Mouse (Mus musculus) left cerebral cortex, postnatal 25 days (tissue): ENCODE measurements around the gene Fbxo47. TPM values are rescaled to one million over a fixed set of nuclear protein-coding genes. Genes with fewer than 3 reads are reported as not detected.
"Not testable (repeated sequence)": the region's sequence is repeated elsewhere in the genome, so short reads cannot be mapped to it uniquely, and the experiment has no call there.

Experiments
- DNase-seq, 2 experiments: peaks; one replicate each; pipeline ENCODE4 v3.0.0; 2022; ENCODE audit warnings: low spot score in 2 of 2, mixed read lengths in 1 of 2
- intact Hi-C: fragments of 180-260 bp; cut with DNase I; formaldehyde crosslinking; loops from one replicate; pipeline ENCODE4 v1.15.1; 2025
- total RNA-seq, 2 experiments: library from RNA; stranded (reverse); gene quantifications; 2 replicates each; pipeline ENCODE4 v1.2.3; 2021

Gene Fbxo47
- total RNA-seq, 2 experiments from 2014 or later: 1.8 to 2.1 TPM

- intact Hi-C loops: no loop called here
- DNase-seq: no peak
Observed at GRCm38 (mm10) chr11:97838779-97839440, 45.0 kb downstream of the Fbxo47 start.

DNA sequence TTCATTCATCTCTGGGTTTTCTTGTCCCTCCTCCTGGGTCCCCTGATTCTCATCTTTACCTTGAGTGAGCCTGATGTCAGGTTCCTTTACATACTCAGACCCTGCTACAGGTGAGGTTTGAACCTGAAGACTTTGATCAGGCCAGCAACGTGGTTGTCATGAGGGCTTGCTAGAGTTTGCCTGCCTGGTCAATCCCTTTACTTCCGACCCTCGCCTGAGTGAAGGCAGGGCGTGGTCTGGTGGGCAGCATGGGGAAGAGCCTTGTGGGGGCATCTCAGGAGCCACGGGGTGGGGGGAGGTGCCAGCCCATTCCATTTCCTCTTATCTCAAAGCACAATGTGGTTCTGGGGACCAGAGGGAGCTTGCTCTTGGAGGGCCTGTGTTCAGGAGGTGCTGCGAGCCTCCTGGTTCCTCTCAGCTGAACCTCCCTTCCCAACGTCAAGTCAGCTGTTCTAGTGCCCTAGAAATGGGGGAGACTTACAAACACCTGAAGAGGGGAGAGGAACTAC lies 46.3 kb downstream of the Fbxo47 start:
- intact Hi-C loops: no loop called here
- DNase-seq: no peak

GRCm38 (mm10) chr11:97837051-97837450 lies 46.9 kb downstream of the Fbxo47 start:
- intact Hi-C loops, DNase-seq: not testable (repeated sequence)

DNA sequence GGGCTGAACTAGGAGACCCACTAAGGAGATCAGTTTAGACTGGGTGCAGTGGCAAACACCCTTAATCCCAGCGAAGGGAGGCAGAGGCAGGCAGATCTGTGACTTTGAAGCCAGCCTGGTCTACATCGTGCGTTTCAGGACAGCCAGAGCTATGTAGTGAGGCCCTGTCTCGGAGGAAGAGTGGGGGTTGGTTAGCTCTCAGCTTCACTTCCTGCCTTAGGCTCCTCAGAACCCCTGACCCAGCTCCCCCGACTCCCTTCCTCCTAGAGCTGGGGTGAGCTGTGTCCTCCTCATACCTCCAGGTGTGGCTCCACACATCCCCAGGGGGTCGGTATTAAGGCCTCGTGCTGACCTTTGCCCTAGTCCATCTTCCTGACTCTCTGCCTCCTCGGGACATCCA lies 47.4 kb downstream of the Fbxo47 start:
- DNase-seq: no peak
- intact Hi-C loops: no loop called here

GRCm38 (mm10) chr11:97833352-97833751 lies 50.6 kb downstream of the Fbxo47 start:
- intact Hi-C loops: no loop called here
- DNase-seq: no peak

- no peak for DNase-seq
- intact Hi-C loops: no loop called here
Observed at GRCm38 (mm10) chr11:97832001-97832400, 52.0 kb downstream of the Fbxo47 start.

DNA sequence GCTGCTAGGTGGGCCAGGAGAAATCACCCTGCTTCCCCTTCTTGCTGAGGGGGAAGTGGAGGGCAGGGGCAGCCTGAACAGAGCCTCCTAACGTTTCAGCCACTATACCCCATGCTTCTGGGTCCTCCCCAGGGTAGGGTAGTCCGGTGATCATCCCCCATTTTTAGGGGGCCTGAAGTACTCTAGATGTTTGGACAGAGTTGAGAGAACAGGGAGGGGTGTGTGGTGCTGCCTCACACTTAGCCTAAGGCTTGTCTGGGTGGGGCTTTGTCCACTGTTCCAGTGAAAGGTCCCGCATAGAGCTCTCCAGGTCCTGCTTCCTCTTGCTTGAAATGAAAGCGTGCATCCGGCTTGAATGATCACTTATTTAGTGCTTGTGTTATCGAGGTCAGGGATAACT lies 53.5 kb downstream of the Fbxo47 start:
- no peak for DNase-seq
- intact Hi-C loops: no loop called here

DNA sequence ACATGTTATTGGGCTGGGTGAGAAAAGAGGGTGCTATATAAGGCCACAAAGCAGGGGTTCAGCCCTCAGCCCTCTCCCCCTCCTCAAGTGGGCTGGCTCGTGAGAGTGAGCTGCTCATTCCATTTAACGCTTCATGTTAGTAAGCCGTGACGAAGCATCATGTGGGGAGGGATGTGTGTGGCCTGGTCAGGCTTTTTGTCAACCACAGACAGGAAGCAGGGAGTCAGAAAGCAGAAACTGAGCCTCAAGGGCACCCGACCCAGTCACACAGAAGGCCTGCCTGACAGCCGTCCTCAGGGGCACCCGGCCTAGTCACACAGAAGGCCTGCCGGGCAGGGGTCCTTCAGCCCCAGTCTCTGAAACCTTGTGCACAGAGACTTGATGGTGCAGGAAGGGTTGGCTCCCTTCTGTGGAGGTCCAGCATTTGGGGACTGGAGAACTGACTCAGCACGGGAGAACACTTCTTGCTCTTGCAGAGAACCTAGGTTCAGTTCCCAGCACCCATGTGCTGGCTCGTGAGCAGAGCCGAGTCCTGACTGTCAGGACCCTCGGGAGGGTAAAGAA lies 54.0 kb downstream of the Fbxo47 start:
- no peak for DNase-seq
- intact Hi-C loops: no loop called here

GRCm38 (mm10) chr11:97829365-97829764 lies 54.6 kb downstream of the Fbxo47 start:
- intact Hi-C loops: no loop called here
- DNase-seq: no peak

DNA sequence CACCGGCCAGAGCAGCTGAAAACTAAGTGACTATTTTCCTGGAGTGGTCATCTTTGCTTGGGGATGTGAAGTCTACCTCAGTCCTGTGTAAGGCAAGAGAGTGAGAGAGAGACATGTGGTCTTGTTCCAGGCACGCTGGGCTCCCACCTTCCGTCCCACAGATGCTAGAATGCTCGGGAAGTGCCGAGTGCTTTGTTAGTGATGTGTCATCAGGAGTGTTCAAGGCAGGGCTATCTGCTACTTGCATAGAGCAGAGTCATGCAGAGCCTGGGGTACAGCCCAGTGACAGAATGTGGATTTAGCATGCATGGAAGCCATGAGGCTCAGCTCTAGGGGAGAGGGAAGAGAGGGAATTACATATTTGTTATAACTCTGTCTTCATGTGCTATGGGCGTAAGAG lies 56.3 kb downstream of the Fbxo47 start:
- peak in 1 of 2 experiments; percentile 62 for DNase-seq
- intact Hi-C loops: no loop called here

DNA sequence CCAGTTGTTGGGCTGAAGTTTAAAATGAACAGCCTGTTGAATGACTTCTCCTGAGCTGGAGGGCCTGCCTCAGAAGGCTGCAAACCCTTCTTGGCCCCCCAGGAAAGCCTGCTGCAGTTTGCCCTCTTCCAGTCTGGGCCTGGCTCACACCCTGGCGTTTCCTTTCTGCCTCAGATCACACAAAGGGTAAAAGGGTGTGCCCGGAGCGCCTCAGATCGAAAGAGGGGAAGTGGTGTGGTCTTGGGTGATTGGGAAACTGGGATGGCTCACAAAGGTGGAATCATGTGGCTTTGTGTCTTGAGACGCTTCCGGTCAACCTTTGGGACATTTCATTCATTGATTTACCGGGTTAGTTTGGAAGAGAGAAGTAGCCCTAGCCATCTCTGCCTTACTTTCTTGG lies 57.5 kb downstream of the Fbxo47 start:
- no peak for DNase-seq
- intact Hi-C loops: no loop called here

DNA sequence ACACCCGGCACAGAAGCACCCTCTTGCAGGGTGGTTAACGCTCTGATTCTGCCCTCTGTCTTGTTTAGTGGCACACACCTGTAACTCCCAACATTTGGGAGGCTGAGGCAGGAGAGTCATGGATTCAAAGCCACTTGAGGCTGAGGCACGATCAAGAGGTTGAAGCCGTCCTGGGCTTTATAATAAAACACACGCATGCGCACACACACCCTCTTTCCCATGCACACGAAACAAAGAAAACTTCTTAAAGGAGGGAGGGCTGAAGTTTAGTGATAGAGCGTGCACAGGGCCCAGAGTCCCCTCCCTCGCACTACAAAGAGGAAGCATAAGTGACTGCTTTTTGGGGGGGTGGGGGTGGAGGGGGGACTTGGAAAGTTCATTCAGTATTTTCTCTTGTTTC lies 58.0 kb downstream of the Fbxo47 start:
- intact Hi-C loops: no loop called here
- DNase-seq: no peak

DNA sequence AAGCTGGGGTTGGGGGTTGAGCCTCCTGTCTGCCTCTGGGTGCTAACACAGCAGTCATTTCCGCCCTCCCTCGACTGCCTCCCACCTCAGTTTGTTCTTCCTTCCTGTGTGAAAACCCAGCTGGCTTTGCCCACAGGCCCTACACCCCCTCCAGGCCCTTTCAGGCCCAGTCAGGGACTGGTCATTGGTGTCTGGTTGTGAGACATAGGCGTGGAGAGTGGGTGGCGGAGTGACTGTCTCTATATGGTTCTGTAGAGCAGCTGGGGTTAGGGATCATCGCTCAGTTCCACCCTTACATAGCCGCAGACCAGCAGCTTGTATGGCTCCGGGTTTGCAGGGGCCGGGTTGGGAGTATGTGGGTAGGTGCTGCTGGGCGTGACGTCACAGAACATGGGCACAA lies 58.7 kb downstream of the Fbxo47 start:
- peak in 1 of 2 experiments; percentile 47 for DNase-seq
- intact Hi-C loops: no loop called here

- intact Hi-C loops: no loop called here
- DNase-seq: no peak
Observed at GRCm38 (mm10) chr11:97824895-97825294, 59.1 kb downstream of the Fbxo47 start.

GRCm38 (mm10) chr11:97824168-97824567 lies 59.8 kb downstream of the Fbxo47 start:
- intact Hi-C loops: no loop called here

DNA sequence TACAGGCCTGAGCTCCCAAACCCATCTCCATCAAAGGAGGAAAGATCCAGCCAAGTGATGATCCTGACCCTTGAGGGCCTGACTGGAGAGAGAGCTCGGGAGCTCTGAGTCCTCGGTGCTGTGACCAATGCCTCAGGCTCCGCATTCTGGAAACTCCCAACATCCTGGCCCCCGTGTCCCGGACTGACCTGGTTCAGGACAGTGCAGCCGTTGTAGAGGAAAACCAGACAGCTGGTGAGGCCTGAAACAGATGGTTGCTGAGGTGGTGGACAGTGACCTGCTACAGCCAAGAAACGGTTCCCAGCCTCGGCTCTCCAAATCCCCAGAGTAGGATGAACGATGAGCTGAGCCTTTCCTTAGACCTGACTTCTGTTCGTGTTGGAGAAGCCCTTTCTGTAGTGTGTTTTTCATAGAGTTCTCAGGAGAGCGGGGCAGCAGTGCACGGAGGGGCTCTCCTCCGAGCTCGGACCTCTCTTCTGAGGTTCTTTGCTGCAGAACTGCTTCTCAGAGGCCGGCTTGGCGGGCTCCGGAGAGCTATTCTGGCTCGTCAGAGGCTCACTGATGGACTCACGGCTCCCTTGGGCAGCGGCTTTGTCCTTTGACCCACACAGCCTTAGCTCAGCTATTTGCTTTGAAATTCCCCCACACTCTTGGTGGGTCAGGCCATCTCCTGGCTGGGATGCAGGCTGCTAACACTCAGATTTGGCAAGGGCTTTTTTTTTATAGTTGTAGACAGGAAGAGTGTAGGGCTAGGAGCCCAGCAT lies 60.9 kb downstream of the Fbxo47 start:
- intact Hi-C loops: no loop called here
- DNase-seq: no peak

More at GRCm38 (mm10) chr11:97824168-97824567, 59.8 kb downstream of the Fbxo47 start:
- peak in 1 of 2 experiments; percentile 72 for DNase-seq

GRCm38 (mm10) chr11:97821401-97822064 lies 62.4 kb downstream of the Fbxo47 start:
- intact Hi-C loops: no loop called here
- DNase-seq: no peak

DNA sequence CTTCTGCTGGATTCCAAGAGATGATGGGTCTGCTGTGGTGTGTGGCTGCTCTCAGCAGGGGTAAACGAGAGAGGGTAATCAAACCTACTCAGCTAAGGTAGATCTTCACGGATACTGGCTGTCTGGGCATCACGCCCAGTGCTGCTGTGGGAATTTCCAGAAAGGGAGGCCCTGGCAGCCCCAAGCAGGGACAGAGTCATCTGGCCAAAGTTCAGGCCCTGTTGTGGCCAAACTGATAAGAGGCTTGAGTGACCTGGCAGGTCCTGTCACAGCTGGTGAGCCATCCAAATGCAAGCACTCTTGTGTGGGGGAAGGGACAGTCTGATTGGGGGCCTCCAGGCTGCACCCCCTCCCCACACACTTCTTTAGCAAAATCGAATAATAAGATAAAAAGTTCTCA lies 63.1 kb downstream of the Fbxo47 start:
- intact Hi-C loops: no loop called here
- DNase-seq: no peak

DNA sequence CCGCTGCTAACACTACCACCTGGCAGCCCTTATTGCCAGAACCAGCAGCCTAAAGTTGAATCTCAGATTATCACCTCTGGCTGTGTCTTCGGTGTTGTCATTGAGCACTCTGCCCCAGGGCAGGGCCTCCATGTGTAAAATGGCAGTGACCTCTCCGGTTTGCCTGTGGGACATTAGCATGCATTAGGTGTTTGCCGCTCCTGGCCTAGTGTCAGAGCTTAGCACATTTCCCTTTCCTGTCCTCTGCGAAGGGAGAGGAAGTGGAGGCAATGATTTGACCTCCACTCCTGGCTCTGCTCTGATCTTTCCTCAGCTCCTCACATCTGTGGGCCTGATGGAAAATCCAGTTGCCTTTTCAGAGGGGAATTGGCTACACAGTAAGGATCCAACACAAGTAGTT lies 64.0 kb downstream of the Fbxo47 start:
- intact Hi-C loops: no loop called here
- DNase-seq: no peak

GRCm38 (mm10) chr11:97819102-97819501 lies 64.9 kb downstream of the Fbxo47 start:
- no peak for DNase-seq
- intact Hi-C loops: no loop called here
